Mouse (Mus musculus) liver, adult 2 months (tissue): Measurements from ENCODE around the gene Ldhd.

Experiments used
- CTCF ChIP-seq: fragments of 200-500 bp; IDR thresholded peaks from 2 replicates; pipeline ENCODE4 v1.5.1; 2011; ENCODE audit warnings: low read depth, low read length, control low read depth
- POLR2A ChIP-seq: fragments of 200-500 bp; IDR thresholded peaks from 2 replicates; pipeline ENCODE4 v1.6.1; 2011; ENCODE audit warnings: low read length, control low read depth; ENCODE audit not compliant: insufficient read depth; ENCODE audit errors: extremely low read depth

- TF ChIP-seq CTCF, result no peak
- TF ChIP-seq POLR2A, result no peak
These were observed 41.8 kb downstream of the Ldhd start for GRCm38 (mm10) chr8:111588336-111588735.
